In the genomic region with DNA sequence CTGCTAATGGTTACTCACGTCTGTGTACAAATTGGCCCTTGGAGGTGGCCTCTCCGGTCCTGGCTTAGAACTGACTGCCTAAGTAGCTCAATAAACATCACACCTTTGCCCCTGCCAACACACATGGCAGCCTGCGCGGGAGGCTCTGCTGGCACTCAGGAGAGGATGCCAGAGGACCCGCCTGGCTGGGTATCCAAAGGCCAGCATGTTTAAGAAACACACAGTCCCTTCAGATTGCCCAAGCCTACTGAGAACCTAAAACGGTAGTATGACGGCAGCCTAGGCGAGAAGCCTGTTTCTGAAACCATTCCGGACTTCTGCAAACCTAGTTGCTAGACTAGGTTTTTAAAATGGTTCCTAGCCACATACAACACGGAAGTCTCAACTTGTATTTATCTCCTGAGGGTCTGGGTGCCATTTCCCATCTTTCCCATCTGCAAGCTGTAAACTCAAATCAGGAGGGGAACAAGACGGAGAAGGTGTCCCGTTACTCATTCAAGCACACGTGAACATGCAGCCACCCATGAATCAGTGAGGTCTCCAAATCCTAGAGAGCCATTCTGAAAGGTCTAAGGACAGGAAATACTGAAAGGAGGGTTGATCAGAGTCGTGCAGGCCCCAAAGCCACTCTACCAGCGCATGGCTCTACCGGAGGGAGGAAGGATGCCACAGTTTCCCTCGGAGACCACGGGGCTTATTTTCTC, we compare ENCODE assay signal across 9 mouse cellular contexts. TPM values are rescaled to one million over a fixed set of nuclear protein-coding genes. Genes with fewer than 3 reads are reported as not detected.
DNase-seq lines count a peak whose midpoint lies in the region; ATAC-seq lines count a peak whose summit lies in the region.
"Had no signal": no experiment of that assay in that cellular context is flagged by ENCODE, and none has a peak within 500 bp of the region (broad histone marks: within the 10 kb centered on the region; RNA-seq: fewer than 3 reads in every experiment).

No protein-coding gene starts in this region.

- no peaks in the 10 kb centered on the region for H3K9me3 ChIP-seq in megakaryocyte, embryonic 14.5 days

- ATAC-seq in frontal cortex, adult (ENCODE audit: low TSS enrichment) = no peak

- intact Hi-C loops in gastrocnemius, postnatal 14 days (cut with DNase I; ENCODE audit: low total_unique reads) = no loop called here

- DNase-seq in gastrocnemius, postnatal 14 days = peak; percentile 33
- DNase-seq in gastrocnemius, postnatal 10 days = no peak
- peak; percentile 68 for DNase-seq in CD4-positive helper T cell, adult 2 months (ENCODE audit: low read depth, low spot score)
- peak; percentile 51 to 60 for DNase-seq in cerebellum, postnatal 36 days
- no peak for DNase-seq in ovary, postnatal 36 days (ENCODE audit: low spot score)
- DNase-seq in layer of hippocampus, adult 11-12 months (ENCODE audit: low spot score) = no peak

- peaks cover 33% of the 10 kb centered on the region for H3K36me3 ChIP-seq in megakaryocyte, embryonic 14.5 days (replicated peaks; ENCODE audit: low read length)

- peaks cover 6% of the 10 kb centered on the region for H3K27me3 ChIP-seq in megakaryocyte, embryonic 14.5 days (replicated peaks)

- peak overlapping the region; percentile 92 for H3K4me3 ChIP-seq in megakaryocyte, embryonic 14.5 days (replicated peaks)
- H3K4me3 ChIP-seq: myocyte had no signal

- peaks cover 86% of the 10 kb centered on the region for H3K4me1 ChIP-seq in megakaryocyte, embryonic 14.5 days

RNA-seq across cellular contexts. Expression of a gene that starts 45.8 kb away (rescaled TPM):
- total RNA-seq in gastrocnemius, postnatal 14 days (2021) = 1 to 10 TPM; 1.8 TPM
- 1 to 10 TPM; 3.1 to 4.3 TPM for total RNA-seq in gastrocnemius, postnatal 10 days (2021)
- polyA plus RNA-seq in megakaryocyte, embryonic 14.5 days (2012; ENCODE audit: insufficient read depth, low replicate concordance) = 2.1 and 3.0 TPM in 2 replicates

RNA-seq across cellular contexts. Expression of a gene that starts 46.3 kb away (rescaled TPM):
- 10 to 100 TPM; 23.1 to 26.1 TPM for total RNA-seq in gastrocnemius, postnatal 14 days (2021)
- 10 to 100 TPM; 24.4 to 26.4 TPM for total RNA-seq in gastrocnemius, postnatal 10 days (2021)
- polyA plus RNA-seq in megakaryocyte, embryonic 14.5 days (2012; ENCODE audit: insufficient read depth, low replicate concordance) = 14.6 and 15.4 TPM in 2 replicates

Comparison
In these comparisons a context has a peak if more than half of its experiments do, and no peak if none do; other contexts are left out.
1. DNase-seq: peak in gastrocnemius, postnatal 14 days (single experiment), CD4-positive helper T cell, adult 2 months (single experiment) and cerebellum, postnatal 36 days (2 of 2); none in gastrocnemius, postnatal 10 days (single experiment), ovary, postnatal 36 days (single experiment) and layer of hippocampus, adult 11-12 months (single experiment).